Mouse (Mus musculus): ENCODE results near the gene Ffar3. TPM values are rescaled to one million over a fixed set of nuclear protein-coding genes. Genes with fewer than 3 reads are reported as not detected.

The Ffar3 gene
- polyA plus RNA-seq, 2 experiments: not detected

DNA sequence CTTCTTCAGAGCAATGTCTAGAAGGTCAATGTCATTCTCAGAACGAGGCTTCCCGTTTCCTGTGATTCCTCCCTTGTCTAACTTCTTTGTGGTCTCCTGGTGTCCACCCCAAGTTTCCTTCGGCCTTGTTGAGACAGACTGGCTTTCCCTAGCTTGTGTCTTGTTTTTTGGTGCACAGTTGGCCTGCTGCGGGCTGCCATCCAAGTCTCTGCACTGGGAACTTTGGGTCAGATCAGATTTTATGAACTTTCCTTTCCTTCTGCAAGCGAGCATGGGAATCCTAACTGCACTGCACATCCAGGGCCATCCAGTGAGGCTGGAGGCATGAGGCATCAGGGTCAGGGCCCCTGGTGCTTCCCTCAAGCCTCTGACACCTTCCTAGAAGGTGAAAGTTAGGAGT is 34.4 kb downstream of the Ffar3 start:
- 27% methylated on average over 5 of the region's 5 CpGs for WGBS (ENCODE audit: insufficient replicate concordance)
- DNase-seq (ENCODE audit: low read depth in 3 of 3, low spot score in 3 of 3): no peak

DNA sequence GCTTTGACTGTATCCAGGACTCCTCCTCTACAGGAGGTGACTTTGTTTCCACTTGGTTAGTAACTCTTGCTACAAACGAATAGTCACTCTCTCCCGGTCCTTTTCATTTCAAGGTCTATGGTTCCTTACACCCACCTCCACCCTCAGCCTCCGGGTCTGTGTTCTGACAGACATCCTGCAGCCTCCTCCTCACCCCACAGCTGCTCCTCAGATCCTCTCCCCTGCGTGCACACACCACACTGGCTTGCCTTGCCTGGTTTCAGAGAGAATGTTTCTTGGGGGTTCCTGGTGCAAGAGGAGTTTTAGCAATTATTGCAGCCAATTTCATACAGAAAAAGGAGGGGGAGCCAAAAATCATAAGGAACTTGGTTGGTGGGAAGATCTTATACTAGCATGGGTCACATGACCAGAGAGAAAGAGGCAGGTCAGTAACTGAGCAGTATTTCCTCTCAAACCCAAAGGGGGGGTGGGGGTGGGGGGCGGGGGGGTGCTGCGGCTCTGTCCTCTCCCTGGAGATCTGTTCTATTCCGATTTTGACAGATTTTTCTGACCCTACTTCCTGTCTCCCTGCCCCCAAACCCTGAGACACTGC is 35.0 kb downstream of the Ffar3 start:
- no peak overlapping the region for H3K27ac ChIP-seq
- H3K9me3 ChIP-seq (ENCODE audit: control insufficient read depth, low read length): no peaks in the 10 kb centered on the region
- 18% methylated on average over 7 of the region's 7 CpGs for WGBS (ENCODE audit: insufficient replicate concordance)
- ATAC-seq (ENCODE audit: insufficient read depth): no peak
- peaks cover 0 to 8% of the 10 kb centered on the region in 2 experiments; a peak in 3 of 4 replicates for H3K4me1 ChIP-seq (replicated peaks; ENCODE audit: control insufficient read depth in 2 of 2, insufficient read depth in 2 of 2, low read length in 1 of 2)
- H3K4me3 ChIP-seq (ENCODE audit: insufficient read depth in 1 of 2, low read depth in 2 of 2, low read length in 2 of 2): no peak overlapping the region
- no peaks in the 10 kb centered on the region for H3K36me3 ChIP-seq (replicated peaks; ENCODE audit: control insufficient read depth, insufficient read depth, low read depth)
- no peak overlapping the region for H3K4me2 ChIP-seq (ENCODE audit: low read depth)
- TF ChIP-seq EP300 (IDR thresholded peaks at IDR 0.05; ENCODE audit: low read depth): no peak
- no peak for TF ChIP-seq CTCF (IDR thresholded peaks at IDR 0.05; ENCODE audit: low read depth)
- no peak overlapping the region for H3K9ac ChIP-seq (replicated peaks)
- DNase-seq (ENCODE audit: low read depth in 3 of 3, low spot score in 3 of 3): no peak
- H3K27me3 ChIP-seq (ENCODE audit: control insufficient read depth, insufficient read depth, low read length): no peaks in the 10 kb centered on the region

More for the DNA sequence above, 34.4 kb downstream of the Ffar3 start:
- no peak for ATAC-seq (ENCODE audit: insufficient read depth)
- Histone ChIP-seq H3K4me2 (ENCODE audit: low read depth) (no peak overlapping the region), H3K27me3 (ENCODE audit: control insufficient read depth, insufficient read depth, low read length) (no peaks in the 10 kb centered on the region), H3K27ac (no peak overlapping the region), H3K36me3 (replicated peaks; ENCODE audit: control insufficient read depth, insufficient read depth, low read depth) (no peaks in the 10 kb centered on the region), H3K9me3 (ENCODE audit: control insufficient read depth, low read length) (no peaks in the 10 kb centered on the region), H3K4me1 (replicated peaks; ENCODE audit: control insufficient read depth in 2 of 2, insufficient read depth in 2 of 2, low read length in 1 of 2) (peaks cover 0 to 8% of the 10 kb centered on the region in 2 experiments; a peak in 3 of 4 replicates), H3K9ac (replicated peaks) (no peak overlapping the region), H3K4me3 (ENCODE audit: insufficient read depth in 1 of 2, low read depth in 2 of 2, low read length in 2 of 2) (no peak overlapping the region)
- TF ChIP-seq EP300 (IDR thresholded peaks at IDR 0.05; ENCODE audit: low read depth): no peak
- TF ChIP-seq CTCF (IDR thresholded peaks at IDR 0.05; ENCODE audit: low read depth): no peak

DNA sequence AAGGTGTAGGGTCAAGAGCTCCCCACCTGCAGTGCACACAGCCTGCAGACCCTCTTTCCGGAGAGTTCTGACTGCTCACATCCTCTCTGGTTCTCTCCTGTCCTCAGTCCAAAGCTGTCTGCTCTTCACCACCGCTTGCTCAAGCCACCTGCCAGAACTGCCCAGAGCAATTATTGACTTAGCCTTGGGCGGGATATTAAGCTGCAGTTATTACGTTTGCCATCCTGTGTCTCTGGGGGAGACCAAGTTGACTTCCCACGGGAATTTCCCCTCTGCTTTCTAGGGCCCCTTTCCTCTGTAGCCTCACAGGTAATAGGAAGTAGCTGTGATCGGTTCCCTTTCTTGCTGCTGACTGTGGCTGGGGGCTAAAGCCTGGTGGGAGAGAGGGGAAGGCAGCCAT is 35.8 kb downstream of the Ffar3 start:
- Histone ChIP-seq H3K4me2 (ENCODE audit: low read depth) (no peak overlapping the region; the same call in 1 of the 2 replicates), H3K9me3 (ENCODE audit: control insufficient read depth, low read length) (no peaks in the 10 kb centered on the region), H3K27ac (no peak overlapping the region), H3K9ac (replicated peaks) (no peak overlapping the region), H3K36me3 (replicated peaks; ENCODE audit: control insufficient read depth, insufficient read depth, low read depth) (no peaks in the 10 kb centered on the region), H3K4me3 (ENCODE audit: insufficient read depth in 1 of 2, low read depth in 2 of 2, low read length in 2 of 2) (no peak overlapping the region), H3K27me3 (ENCODE audit: control insufficient read depth, insufficient read depth, low read length) (no peaks in the 10 kb centered on the region), H3K4me1 (replicated peaks; ENCODE audit: control insufficient read depth in 2 of 2, insufficient read depth in 2 of 2, low read length in 1 of 2) (peaks cover 0 to 8% of the 10 kb centered on the region in 2 experiments; a peak in 3 of 4 replicates)
- 38% methylated on average over 6 of the region's 6 CpGs for WGBS (ENCODE audit: insufficient replicate concordance)
- DNase-seq (ENCODE audit: low read depth in 3 of 3, low spot score in 3 of 3): no peak
- ATAC-seq (ENCODE audit: insufficient read depth): no peak
- no peak for TF ChIP-seq CTCF (IDR thresholded peaks at IDR 0.05; ENCODE audit: low read depth)
- TF ChIP-seq EP300 (IDR thresholded peaks at IDR 0.05; ENCODE audit: low read depth): no peak

DNA sequence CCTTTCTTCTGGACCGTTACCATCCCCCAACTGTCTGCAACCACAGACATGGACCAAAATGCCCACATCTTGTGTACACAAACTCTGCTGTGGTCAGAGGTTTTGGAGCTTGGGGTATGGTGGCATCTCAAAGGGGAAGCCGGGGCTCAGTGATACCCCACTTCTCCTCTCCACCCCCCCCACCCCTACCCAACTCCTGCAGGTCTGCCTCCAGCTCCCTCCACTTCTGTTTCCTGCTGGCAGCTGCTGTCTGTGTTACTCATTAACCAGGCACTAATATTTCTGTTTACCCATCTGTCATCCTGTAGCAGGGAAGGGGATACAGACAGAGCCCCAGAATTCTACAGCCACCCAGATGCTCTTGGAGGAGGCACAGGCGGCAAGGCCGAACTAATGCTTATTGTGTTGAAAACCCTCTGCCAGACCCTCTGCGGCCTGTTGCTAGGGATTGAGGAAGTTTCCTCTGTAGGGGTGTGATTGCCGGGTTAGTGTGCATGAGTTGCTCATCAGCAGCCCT is 43.6 kb downstream of the Ffar3 start:
- 18% methylated on average over 6 of the region's 6 CpGs for WGBS (ENCODE audit: insufficient replicate concordance)
- TF ChIP-seq EP300 (IDR thresholded peaks at IDR 0.05; ENCODE audit: low read depth) (no peak), CTCF (IDR thresholded peaks at IDR 0.05; ENCODE audit: low read depth) (no peak)

DNA sequence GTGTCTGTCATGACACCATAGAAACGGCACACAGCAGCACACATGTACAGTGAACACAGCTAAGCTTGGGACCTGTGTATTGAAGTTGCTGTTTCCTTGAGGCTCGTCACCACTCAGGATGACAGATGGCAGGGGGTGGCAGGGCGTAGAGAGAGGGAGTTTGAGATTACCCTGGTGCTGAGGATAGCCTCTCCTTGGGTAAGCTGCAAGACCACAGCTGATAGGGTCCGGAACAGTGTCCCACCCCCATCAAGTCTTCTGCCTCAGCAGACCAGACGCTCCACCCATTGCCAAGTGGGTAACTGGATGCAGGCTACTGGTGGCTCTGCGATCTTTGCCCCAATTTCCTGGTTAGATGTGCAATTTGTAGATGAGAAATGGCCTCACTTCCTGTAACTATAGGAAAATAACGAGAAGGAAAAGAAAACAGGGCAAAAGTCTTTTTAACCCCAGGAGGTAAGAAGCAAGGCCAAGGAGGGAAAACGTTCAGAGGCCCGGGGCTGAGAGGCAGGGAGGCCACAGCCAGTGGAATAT is 44.2 kb downstream of the Ffar3 start:
- Histone ChIP-seq H3K9ac (replicated peaks) (no peak overlapping the region), H3K27ac (no peak overlapping the region; the same call in 1 of the 2 replicates), H3K36me3 (replicated peaks; ENCODE audit: control insufficient read depth, insufficient read depth, low read depth) (no peaks in the 10 kb centered on the region), H3K27me3 (ENCODE audit: control insufficient read depth, insufficient read depth, low read length) (no peaks in the 10 kb centered on the region), H3K4me2 (ENCODE audit: low read depth) (peak overlapping the region; percentile 11; the same call in 1 of the 2 replicates), H3K4me1 (replicated peaks; ENCODE audit: control insufficient read depth in 2 of 2, insufficient read depth in 2 of 2, low read length in 1 of 2) (peaks cover 0 to 10% of the 10 kb centered on the region in 2 experiments; a peak in 1 of 4 replicates), H3K9me3 (ENCODE audit: control insufficient read depth, low read length) (no peaks in the 10 kb centered on the region), H3K4me3 (ENCODE audit: insufficient read depth in 1 of 2, low read depth in 2 of 2, low read length in 2 of 2) (no peak overlapping the region)
- peak; percentile 53; the same call in 1 of the 2 replicates for ATAC-seq (ENCODE audit: insufficient read depth)
- WGBS (ENCODE audit: insufficient replicate concordance): 7% methylated on average over 9 of the region's 9 CpGs
- TF ChIP-seq CTCF (IDR thresholded peaks at IDR 0.05; ENCODE audit: low read depth) (no peak), EP300 (IDR thresholded peaks at IDR 0.05; ENCODE audit: low read depth) (no peak)
- no peak for DNase-seq (ENCODE audit: low read depth in 3 of 3, low spot score in 3 of 3)

More for the DNA sequence above, 43.6 kb downstream of the Ffar3 start:
- Histone ChIP-seq H3K9ac (replicated peaks) (no peak overlapping the region), H3K27ac (no peak overlapping the region), H3K36me3 (replicated peaks; ENCODE audit: control insufficient read depth, insufficient read depth, low read depth) (no peaks in the 10 kb centered on the region), H3K4me3 (ENCODE audit: insufficient read depth in 1 of 2, low read depth in 2 of 2, low read length in 2 of 2) (no peak overlapping the region), H3K4me2 (ENCODE audit: low read depth) (0 out of 2 replicates have a peak overlapping the region, but pooled peaks have one; percentile 11), H3K9me3 (ENCODE audit: control insufficient read depth, low read length) (no peaks in the 10 kb centered on the region), H3K27me3 (ENCODE audit: control insufficient read depth, insufficient read depth, low read length) (no peaks in the 10 kb centered on the region), H3K4me1 (replicated peaks; ENCODE audit: control insufficient read depth in 2 of 2, insufficient read depth in 2 of 2, low read length in 1 of 2) (peaks cover 0 to 10% of the 10 kb centered on the region in 2 experiments; a peak in 1 of 4 replicates)
- DNase-seq (ENCODE audit: low read depth in 3 of 3, low spot score in 3 of 3) (peak in 1 of 3 experiments; percentile 17), ATAC-seq (ENCODE audit: insufficient read depth) (peak; percentile 69; the same call in 1 of the 2 replicates)

Data from liver, embryonic 14.5 days (tissue).